Mouse (Mus musculus): ENCODE measurements around the gene G3bp1. TPM values are rescaled to one million over a fixed set of nuclear protein-coding genes. Genes with fewer than 3 reads are reported as not detected.

G3bp1 gene
- total and polyA plus RNA-seq, 3 experiments = 145 to 233 (median 183) TPM

DNA sequence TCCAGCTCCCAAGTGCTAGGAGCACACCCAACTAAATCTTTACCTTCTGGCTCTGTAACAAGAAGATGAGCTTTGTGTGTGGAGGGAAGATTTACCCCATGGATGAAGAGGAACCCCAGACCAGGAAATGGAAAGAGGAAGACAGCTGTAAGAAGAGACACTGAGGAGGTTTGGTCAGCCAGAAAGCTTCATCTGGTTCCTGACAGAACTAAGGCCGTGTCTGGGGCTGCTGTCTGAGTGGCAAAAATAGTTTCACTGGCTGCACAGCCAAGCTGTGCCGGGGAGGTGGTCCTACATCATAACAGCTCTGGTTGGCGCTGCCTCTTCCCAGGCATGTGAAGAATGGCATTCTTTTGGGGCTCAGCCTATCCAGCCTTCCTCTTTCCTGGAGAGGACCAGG lies 36.5 kb upstream of the G3bp1 start:
- Histone ChIP-seq H3K79me2 (replicated peaks; ENCODE audit: control insufficient read depth, extremely low read depth, insufficient read depth, poor library complexity, severe bottlenecking) (no peaks in the 10 kb centered on the region), H3K36me3 (replicated peaks in 1 of 2; ENCODE audit: control insufficient read depth in 1 of 2, insufficient read depth in 1 of 2, low read length in 1 of 2) (no peaks in the 10 kb centered on the region), H3K4me3 (replicated peaks in 1 of 3; ENCODE audit: low read depth in 2 of 3, low read length in 2 of 3, poor library complexity in 1 of 3) (no peak overlapping the region), H3K27me3 (replicated peaks) (peaks cover 4% of the 10 kb centered on the region), H3K4me1 (ENCODE audit: control insufficient read depth in 1 of 2, insufficient read depth in 2 of 2) (peaks cover 0 to 6% of the 10 kb centered on the region in 2 experiments; a peak in 2 of 4 replicates), H3K27ac (ENCODE audit: insufficient read depth, low read depth) (no peak overlapping the region), H3K9ac (ENCODE audit: insufficient read depth, low read depth) (no peak overlapping the region), H3K4me2 (ENCODE audit: insufficient read depth, low read depth, poor library complexity, severe bottlenecking) (no peak overlapping the region), H3K9me3 (replicated peaks; ENCODE audit: low read length) (no peaks in the 10 kb centered on the region)
- in situ Hi-C loops (cut with MboI; ENCODE audit: low pct_ligation_motif_present, low pct_unique_long_range_greater_than_20kb, low sequenced_read_pairs) = no loop called here
- DNase-seq (ENCODE audit: extremely low read depth) = no peak
- dilution Hi-C loops (cut with MboI; ENCODE audit: extremely low pct_ligation_motif_present, extremely low pct_unique_long_range_greater_than_20kb, low sequenced_read_pairs) = no loop called here
- TF ChIP-seq ELF1 (IDR thresholded peaks at IDR 0.05; ENCODE audit: low read depth, low read length) (no peak), NRF1 (IDR thresholded peaks at IDR 0.05; ENCODE audit: low read depth, low read length) (no peak), CTCF (conservative IDR thresholded peaks at IDR 0.05 in 1 of 2, IDR thresholded peaks at IDR 0.05 in 1 of 2; ENCODE audit: low read depth in 2 of 2, low read length in 2 of 2) (no peak), MEF2A (IDR thresholded peaks at IDR 0.05; ENCODE audit: borderline replicate concordance, low read depth, low read length) (no peak), MAX (IDR thresholded peaks at IDR 0.05; ENCODE audit: low read length) (no peak), MXI1 (IDR thresholded peaks at IDR 0.05; ENCODE audit: low read depth, low read length) (no peak), TBP (conservative IDR thresholded peaks at IDR 0.05; ENCODE audit: low read depth, low read length) (no peak), CHD1 (IDR thresholded peaks at IDR 0.05; ENCODE audit: low read depth, low read length) (no peak)

GRCm38 (mm10) chr11:55436089-55436488 lies 33.4 kb upstream of the G3bp1 start:
- no peak for TF ChIP-seq SMC3 (IDR thresholded peaks at IDR 0.05; ENCODE audit: low read depth, low read length)
- no peak for TF ChIP-seq MXI1 (IDR thresholded peaks at IDR 0.05; ENCODE audit: low read depth, low read length)
- TF ChIP-seq POLR2A (IDR thresholded peaks at IDR 0.05; ENCODE audit: low read depth, low read length) = no peak
- TF ChIP-seq USF1 (IDR thresholded peaks at IDR 0.05; ENCODE audit: low read depth, low read length) = no peak
- TF ChIP-seq ZMIZ1 (IDR thresholded peaks at IDR 0.05; ENCODE audit: low read depth, low read length) = no peak
- TF ChIP-seq MEF2A (IDR thresholded peaks at IDR 0.05; ENCODE audit: borderline replicate concordance, low read depth, low read length) = no peak
- no peak for TF ChIP-seq GABPA (IDR thresholded peaks at IDR 0.05; ENCODE audit: insufficient replicate concordance, low read depth, low read length)
- TF ChIP-seq HCFC1 (IDR thresholded peaks at IDR 0.05; ENCODE audit: low read depth, low read length) = no peak
- TF ChIP-seq NRF1 (IDR thresholded peaks at IDR 0.05; ENCODE audit: low read depth, low read length) = no peak
- no peak for TF ChIP-seq ZNF384 (IDR thresholded peaks at IDR 0.05; ENCODE audit: low read depth, low read length)
- TF ChIP-seq ELF1 (IDR thresholded peaks at IDR 0.05; ENCODE audit: low read depth, low read length) = no peak
- TF ChIP-seq TBP (conservative IDR thresholded peaks at IDR 0.05; ENCODE audit: low read depth, low read length) = no peak
- TF ChIP-seq CHD2 (IDR thresholded peaks at IDR 0.05; ENCODE audit: low read length) = no peak
- TF ChIP-seq MAZ (IDR thresholded peaks at IDR 0.05; ENCODE audit: low read depth, low read length) = no peak
- no peak for TF ChIP-seq RAD21 (IDR thresholded peaks at IDR 0.05; ENCODE audit: low read depth, low read length)
- TF ChIP-seq EP300 (IDR thresholded peaks at IDR 0.05; ENCODE audit: low read length) = no peak
- in situ Hi-C loops (cut with MboI; ENCODE audit: low pct_ligation_motif_present, low pct_unique_long_range_greater_than_20kb, low sequenced_read_pairs) = no loop called here
- DNase-seq (ENCODE audit: extremely low read depth) = no peak

More at GRCm38 (mm10) chr11:55436089-55436488, 33.4 kb upstream of the G3bp1 start:
- dilution Hi-C loops (cut with MboI; ENCODE audit: extremely low pct_ligation_motif_present, extremely low pct_unique_long_range_greater_than_20kb, low sequenced_read_pairs) = no loop called here
- peaks cover 0 to 12% of the 10 kb centered on the region in 2 experiments for H3K36me3 ChIP-seq (replicated peaks in 1 of 2; ENCODE audit: control insufficient read depth in 1 of 2, insufficient read depth in 1 of 2, low read length in 1 of 2)
- no peaks in the 10 kb centered on the region for H3K79me2 ChIP-seq (replicated peaks; ENCODE audit: control insufficient read depth, extremely low read depth, insufficient read depth, poor library complexity, severe bottlenecking)
- no peak overlapping the region for H3K4me3 ChIP-seq (replicated peaks in 1 of 3; ENCODE audit: low read depth in 2 of 3, low read length in 2 of 3, poor library complexity in 1 of 3)
- H3K9ac ChIP-seq (ENCODE audit: insufficient read depth, low read depth) = no peak overlapping the region
- no peaks in the 10 kb centered on the region for H3K27me3 ChIP-seq (replicated peaks)
- peaks cover 0 to 6% of the 10 kb centered on the region in 2 experiments; a peak in 2 of 4 replicates for H3K4me1 ChIP-seq (ENCODE audit: control insufficient read depth in 1 of 2, insufficient read depth in 2 of 2)
- H3K27ac ChIP-seq (ENCODE audit: insufficient read depth, low read depth) = no peak overlapping the region
- no peaks in the 10 kb centered on the region for H3K9me3 ChIP-seq (replicated peaks; ENCODE audit: low read length)
- no peak overlapping the region for H3K4me2 ChIP-seq (ENCODE audit: insufficient read depth, low read depth, poor library complexity, severe bottlenecking)
